Mouse (Mus musculus) embryo, embryonic 9.5 days (tissue): Measurements from ENCODE around the gene Vps50.
"Not testable (repeated sequence)": the region's sequence is repeated elsewhere in the genome, so short reads cannot be mapped to it uniquely, and the experiment has no call there.

Experiments
- DNase-seq: peaks from one replicate; pipeline ENCODE4 v3.0.0-alpha.2; 2017; ENCODE audit errors: extremely low spot score

Gene Vps50

GRCm38 (mm10) chr6:3536048-3536447, 37.9 kb downstream of the Vps50 start:
- no peak for DNase-seq

GRCm38 (mm10) chr6:3539470-3539869, 41.3 kb downstream of the Vps50 start:
- no peak for DNase-seq

DNA sequence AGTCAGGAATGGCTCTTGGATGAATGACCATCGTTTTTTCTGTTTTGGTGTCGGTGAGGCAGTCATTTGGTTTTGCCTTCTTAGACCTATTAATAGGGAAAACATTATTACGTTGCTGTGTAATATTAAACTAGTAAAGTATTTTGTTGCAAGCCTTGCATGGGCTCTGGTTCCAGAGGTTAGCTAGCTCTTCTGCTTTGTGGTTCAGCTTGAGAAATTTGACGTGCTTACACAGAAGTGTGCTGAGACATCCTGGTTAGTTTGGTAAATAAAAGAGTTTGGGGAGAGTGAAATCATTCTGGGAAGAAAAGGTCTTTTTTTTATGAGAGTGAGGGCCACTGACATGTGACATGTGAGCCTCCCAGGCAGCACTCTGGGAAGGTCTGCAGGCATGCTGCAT, 45.7 kb downstream of the Vps50 start:
- no peak for DNase-seq

DNA sequence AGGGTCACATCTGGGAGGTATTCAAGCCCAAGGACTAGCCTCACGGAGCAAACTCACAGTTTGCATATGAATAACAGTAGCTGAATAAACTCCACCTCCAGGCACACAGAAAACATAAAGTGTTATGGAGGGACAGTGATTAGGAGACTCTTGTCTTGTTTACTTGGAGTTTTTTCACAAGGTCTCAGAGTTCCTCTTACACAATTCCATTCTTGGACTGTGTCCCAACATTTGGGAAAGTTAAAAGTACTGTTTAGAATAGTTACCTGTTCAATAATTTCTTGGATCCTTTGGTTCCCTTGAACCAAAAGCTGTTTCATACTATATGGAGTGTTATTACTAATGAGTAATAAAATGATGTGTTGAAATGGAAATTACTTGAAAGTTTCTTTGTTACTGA, 46.8 kb downstream of the Vps50 start:
- no peak for DNase-seq

DNA sequence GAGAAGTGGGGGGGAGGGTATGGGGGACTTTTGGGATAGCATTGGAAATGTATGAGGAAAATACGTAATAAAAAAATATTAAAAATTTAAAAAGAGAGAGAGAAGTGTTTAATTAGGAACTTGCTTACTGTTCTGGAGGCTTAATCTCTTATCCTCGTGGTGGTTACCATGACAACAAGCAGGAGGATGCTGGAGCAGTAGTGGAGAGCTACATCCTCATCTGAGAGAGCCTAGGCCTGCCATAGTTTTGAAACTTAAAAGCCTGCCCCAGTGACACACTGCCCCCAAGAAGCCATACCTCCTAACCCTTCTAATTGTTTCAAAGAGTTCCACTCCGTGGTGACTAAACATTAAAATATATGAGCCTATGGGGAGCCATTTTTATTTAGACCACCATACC, 50.8 kb downstream of the Vps50 start:
- no peak for DNase-seq

- no peak for DNase-seq
These were observed 51.8 kb downstream of the Vps50 start for GRCm38 (mm10) chr6:3549992-3550391.

DNA sequence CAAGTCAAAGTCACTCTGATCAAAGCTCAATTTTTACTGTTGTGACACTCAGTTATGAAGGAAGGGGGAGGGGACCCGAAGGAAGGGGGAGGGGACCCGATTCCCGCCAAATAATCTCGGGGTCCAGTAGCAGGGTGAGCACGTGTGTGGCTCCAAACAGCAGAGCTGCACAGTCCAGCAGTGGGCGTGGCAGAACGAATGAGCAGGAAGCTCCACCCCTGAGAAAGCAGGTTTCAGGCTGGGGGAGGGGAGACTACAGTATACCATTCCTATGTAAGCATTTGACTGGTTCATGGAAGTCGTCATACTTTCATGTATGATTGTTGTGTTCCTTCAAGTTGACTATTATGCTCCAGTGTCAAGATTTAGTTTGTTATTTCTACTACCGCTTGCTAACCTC, 54.5 kb downstream of the Vps50 start:
- DNase-seq, result not testable (repeated sequence)

GRCm38 (mm10) chr6:3557177-3557576, 59.0 kb downstream of the Vps50 start:
- DNase-seq, result no peak

DNA sequence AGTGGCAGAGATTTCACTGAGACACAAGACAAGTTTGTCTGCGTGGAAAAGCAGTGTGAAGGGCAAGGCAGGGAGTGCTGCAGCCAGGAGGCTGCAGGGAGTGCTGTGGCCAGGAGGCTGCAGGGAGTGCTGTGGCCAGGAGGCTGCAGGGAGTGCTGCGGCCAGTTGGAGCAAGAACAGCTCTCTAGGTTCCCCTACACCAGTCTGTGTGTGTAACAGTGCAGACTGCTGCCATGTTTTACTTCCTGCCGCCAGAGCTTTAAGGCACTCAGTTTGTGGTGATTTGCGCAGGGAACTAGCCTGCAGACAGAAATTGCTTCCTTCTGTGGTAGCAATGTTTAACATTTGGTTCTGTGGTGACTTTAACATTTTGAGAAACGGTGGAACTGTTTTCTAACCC, 61.8 kb downstream of the Vps50 start:
- DNase-seq, result no peak

GRCm38 (mm10) chr6:3562301-3562700, 64.1 kb downstream of the Vps50 start:
- DNase-seq, result no peak

DNA sequence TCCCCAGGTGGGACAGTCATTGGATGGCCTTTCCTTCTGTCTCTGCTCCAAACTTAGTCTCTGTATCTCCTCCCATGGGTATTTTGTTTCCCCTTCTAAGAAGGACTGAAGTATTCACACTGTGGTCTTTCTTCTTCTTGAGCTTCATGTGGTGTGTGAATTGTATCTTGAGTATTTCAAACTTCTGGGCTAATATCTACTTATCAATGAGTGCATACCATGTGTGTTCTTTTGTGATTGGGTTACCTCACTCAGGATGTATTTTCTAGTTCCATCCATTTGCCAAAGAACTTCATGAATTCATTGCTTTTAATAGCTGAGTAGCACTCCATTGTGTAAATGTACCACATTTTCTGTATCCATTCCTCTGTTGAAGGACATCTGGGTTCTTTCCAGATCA, 65.9 kb downstream of the Vps50 start:
- not testable (repeated sequence) for DNase-seq

DNA sequence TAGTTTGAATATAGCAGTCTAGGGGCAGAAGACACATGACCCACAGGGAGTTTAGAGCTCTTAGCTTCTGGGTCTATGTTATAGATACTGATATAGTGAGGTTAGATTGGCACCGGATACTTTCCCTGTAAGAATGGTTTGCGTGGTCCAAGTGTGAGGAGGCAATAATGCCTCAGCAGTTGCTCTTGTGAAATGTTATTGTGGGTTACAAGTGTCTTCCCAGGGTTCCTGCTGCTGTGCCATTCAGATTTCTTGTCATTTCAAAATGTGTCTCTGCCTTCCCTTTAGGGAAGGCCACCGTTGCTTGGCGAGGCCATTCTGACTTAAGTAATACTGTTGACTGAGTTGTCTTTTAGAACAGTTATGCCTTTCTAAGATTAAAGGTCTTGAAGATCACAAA, 66.8 kb downstream of the Vps50 start:
- DNase-seq, result no peak

- no peak for DNase-seq
These were observed 67.5 kb downstream of the Vps50 start for GRCm38 (mm10) chr6:3565667-3566066.

- DNase-seq, result no peak
These were observed 69.0 kb downstream of the Vps50 start for GRCm38 (mm10) chr6:3567071-3567610.

- no peak for DNase-seq
These were observed 74.1 kb downstream of the Vps50 start for GRCm38 (mm10) chr6:3572221-3572815.

GRCm38 (mm10) chr6:3573787-3574186, 75.6 kb downstream of the Vps50 start:
- DNase-seq, result no peak

GRCm38 (mm10) chr6:3585402-3585801, 87.2 kb downstream of the Vps50 start:
- DNase-seq, result no peak

GRCm38 (mm10) chr6:3590289-3590904, 92.2 kb downstream of the Vps50 start:
- DNase-seq, result no peak

DNA sequence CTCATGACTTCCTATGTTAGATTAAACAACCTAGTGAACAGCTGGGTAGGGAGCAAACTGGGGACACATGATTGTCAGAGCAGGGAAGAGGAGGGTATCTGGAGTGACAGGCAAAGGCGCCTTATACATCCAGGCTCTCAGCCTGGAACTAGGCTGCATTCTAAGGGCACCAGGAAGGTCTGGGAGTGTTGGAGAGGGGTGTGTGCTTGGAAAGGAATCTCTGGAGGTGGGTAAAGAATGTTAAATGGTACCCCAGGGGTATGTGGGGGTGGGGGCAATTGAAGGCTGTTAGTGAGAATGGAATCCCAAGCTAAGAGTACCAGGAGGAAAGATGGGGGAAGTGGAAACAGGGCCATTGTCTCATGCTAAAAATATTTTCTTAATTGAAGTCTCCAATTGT, 96.1 kb downstream of the Vps50 start:
- DNase-seq, result no peak

DNA sequence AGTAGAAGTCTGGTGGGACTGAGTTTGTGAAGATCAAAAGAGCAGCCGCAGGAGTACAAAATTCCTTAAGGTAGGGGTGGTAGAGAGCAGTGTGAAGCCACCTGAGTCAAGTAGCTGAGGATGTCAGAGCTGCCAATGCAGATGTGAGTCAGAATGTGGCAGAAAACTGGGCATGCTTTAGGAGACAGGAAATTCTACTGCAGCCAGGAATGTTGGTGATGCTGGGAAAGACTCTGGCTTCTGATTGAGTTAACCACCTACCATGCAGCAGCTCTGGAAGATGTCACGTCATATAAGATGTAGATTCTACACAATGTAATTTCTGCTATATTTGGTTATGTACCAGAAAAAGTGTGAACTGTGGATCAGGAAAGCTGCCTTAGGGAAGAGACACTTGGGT, 114.6 kb downstream of the Vps50 start:
- DNase-seq, result no peak

DNA sequence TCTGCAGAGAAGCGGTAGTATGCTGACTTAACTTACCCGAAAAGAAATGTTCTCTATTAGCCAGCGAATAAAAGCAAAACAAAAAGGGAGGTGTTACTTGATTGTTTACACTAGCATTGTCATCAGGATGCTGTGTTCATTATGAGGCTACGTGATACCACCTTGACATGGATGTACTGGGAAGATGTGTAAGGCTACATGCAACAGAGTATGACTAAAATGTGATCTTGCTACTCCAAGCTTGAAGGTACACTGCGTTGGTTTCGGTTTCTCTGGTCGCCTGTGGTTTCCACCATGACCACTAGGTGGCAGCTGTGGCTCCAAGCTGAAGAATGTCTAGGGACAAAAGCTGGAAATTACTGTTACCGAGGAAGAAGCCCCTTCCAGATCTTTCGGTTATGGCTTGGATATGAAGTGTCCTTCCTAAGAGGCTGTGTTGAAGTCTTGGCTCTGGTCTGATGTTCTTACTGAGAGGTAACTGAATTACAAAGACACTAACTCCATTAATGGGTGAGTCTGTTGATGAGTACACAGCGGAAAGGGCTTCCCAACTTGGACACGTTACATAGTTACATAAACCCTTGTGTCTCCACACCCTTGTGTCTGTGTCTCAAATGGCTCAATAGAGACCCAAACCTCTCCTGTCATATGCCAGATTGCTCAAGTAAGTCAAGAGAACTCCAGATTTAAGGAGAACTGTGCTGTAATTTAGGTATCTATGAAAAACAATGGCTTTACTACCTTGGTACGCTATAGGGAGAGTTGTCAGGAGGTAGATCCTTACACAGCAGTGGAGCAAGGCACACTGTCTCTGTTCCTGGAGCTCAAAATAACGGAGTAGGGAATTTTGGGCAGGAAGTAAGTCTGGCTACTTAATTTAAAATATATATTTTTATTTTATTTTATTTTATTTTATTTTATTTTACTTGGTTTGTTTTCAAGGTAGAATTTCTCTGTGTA, 122.5 kb downstream of the Vps50 start:
- DNase-seq, result peak; percentile 4
